Mouse (Mus musculus) small intestine, adult 2 months (tissue): ENCODE data around the gene Arhgap30. TPM values are rescaled to one million over a fixed set of nuclear protein-coding genes. Genes with fewer than 3 reads are reported as not detected.

ENCODE experiments used
- H3K27ac ChIP-seq: fragments of 200-500 bp; 2 replicates; pipeline ENCODE4 v1.5.1; 2012; ENCODE audit warnings: low read depth, low read length, control low read depth, inconsistent platforms; ENCODE audit not compliant: insufficient read depth
- H3K27me3 ChIP-seq: fragments of 200-500 bp; 2 replicates; pipeline ENCODE4 v1.6.1; 2012; ENCODE audit warnings: mild to moderate bottlenecking, moderate library complexity, low read length, inconsistent platforms; ENCODE audit not compliant: control insufficient read depth, insufficient read depth
- H3K36me3 ChIP-seq: fragments of 200-500 bp; 2 replicates; pipeline ENCODE4 v1.6.1; 2012; ENCODE audit warnings: mild to moderate bottlenecking, low read length, control low read depth, inconsistent platforms; ENCODE audit not compliant: control insufficient read depth, insufficient read depth
- H3K4me1 ChIP-seq: fragments of 200-500 bp; 2 replicates; pipeline ENCODE4 v1.6.1; 2012; ENCODE audit warnings: low read length, inconsistent platforms, mixed read lengths; ENCODE audit not compliant: control insufficient read depth, insufficient read depth, insufficient read length
- H3K4me3 ChIP-seq: fragments of 200-500 bp; 2 replicates; pipeline ENCODE4 v1.5.1; 2012; ENCODE audit warnings: low read depth, mild to moderate bottlenecking, control low read depth, inconsistent platforms, low read length, moderate library complexity
- CTCF ChIP-seq: fragments of 200-500 bp; IDR thresholded peaks from 2 replicates; pipeline ENCODE4 v1.5.1; 2012; ENCODE audit warnings: low read depth, mild to moderate bottlenecking, control low read depth, inconsistent platforms, low read length, moderate library complexity, mixed read lengths; ENCODE audit not compliant: insufficient replicate concordance, insufficient read length; ENCODE audit errors: extremely low read depth
- POLR2A ChIP-seq: fragments of 200-500 bp; IDR thresholded peaks from 2 replicates; pipeline ENCODE4 v1.6.1; 2012; ENCODE audit warnings: low read depth, mild to moderate bottlenecking, control low read depth, inconsistent platforms, low read length, moderate library complexity
- WGBS: fragments of 180-500 bp; shearing (Covaris S2); methylation state at CpG from one replicate; pipeline ENCODE4 v1.1.7; 2018; 5-methylcytosine and 5-hydroxymethylcytosine counted together
- polyA plus RNA-seq: library from polyadenylated mRNA; depleted of rRNA; stranded (reverse); fragments of >200 nt; gene quantifications from 2 replicates; pipeline ENCODE4 v1.2.3, GENCODE M21; 2012

The Arhgap30 gene
- polyA plus RNA-seq, 1 experiment = 6.1 TPM

- H3K4me3 ChIP-seq = no peak overlapping the region
- H3K27me3 ChIP-seq = no peaks in the 10 kb centered on the region
- 85% methylated on average over 3 of the region's 3 CpGs for WGBS
- peaks cover 6% of the 10 kb centered on the region; the same call in 1 of the 2 replicates for H3K4me1 ChIP-seq
- no peak overlapping the region for H3K27ac ChIP-seq
- no peaks in the 10 kb centered on the region for H3K36me3 ChIP-seq
- TF ChIP-seq CTCF (no peak), POLR2A (no peak)
Measured at GRCm38 (mm10) chr1:171348665-171349064, 40.1 kb upstream of the Arhgap30 start.

- Histone ChIP-seq H3K27me3 (no peaks in the 10 kb centered on the region), H3K4me1 (peaks cover 3% of the 10 kb centered on the region; the same call in 1 of the 2 replicates), H3K27ac (no peak overlapping the region), H3K36me3 (no peaks in the 10 kb centered on the region), H3K4me3 (no peak overlapping the region)
- TF ChIP-seq POLR2A (no peak), CTCF (no peak)
- 55% methylated on average over 2 of the region's 2 CpGs for WGBS
Measured at GRCm38 (mm10) chr1:171349210-171349609, 39.5 kb upstream of the Arhgap30 start.

- Histone ChIP-seq H3K27ac (no peak overlapping the region), H3K4me1 (peaks cover 7% of the 10 kb centered on the region), H3K27me3 (no peaks in the 10 kb centered on the region), H3K36me3 (peaks cover 13% of the 10 kb centered on the region), H3K4me3 (no peak overlapping the region)
- WGBS = 80% methylated on average over 5 of the region's 5 CpGs
- TF ChIP-seq CTCF (peak; percentile 58; the same call in 1 of the 2 replicates), POLR2A (no peak)
Measured at GRCm38 (mm10) chr1:171355812-171356340, 32.9 kb upstream of the Arhgap30 start.

GRCm38 (mm10) chr1:171356814-171357213 is 31.9 kb upstream of the Arhgap30 start:
- 84% methylated on average over 2 of the region's 2 CpGs for WGBS
- TF ChIP-seq POLR2A (no peak), CTCF (no peak)

GRCm38 (mm10) chr1:171358421-171358820 is 30.3 kb upstream of the Arhgap30 start:
- no peaks in the 10 kb centered on the region for H3K27me3 ChIP-seq
- H3K4me1 ChIP-seq = peaks cover 10% of the 10 kb centered on the region
- peaks cover 13% of the 10 kb centered on the region for H3K36me3 ChIP-seq
- WGBS = 65% methylated on average over 4 of the region's 4 CpGs
- no peak overlapping the region for H3K27ac ChIP-seq
- TF ChIP-seq POLR2A (no peak), CTCF (peak; percentile 13; the same call in 1 of the 2 replicates)
- H3K4me3 ChIP-seq = no peak overlapping the region

More at GRCm38 (mm10) chr1:171356814-171357213, 31.9 kb upstream of the Arhgap30 start:
- Histone ChIP-seq H3K27ac (no peak overlapping the region), H3K36me3 (peaks cover 13% of the 10 kb centered on the region), H3K4me1 (peaks cover 10% of the 10 kb centered on the region), H3K27me3 (no peaks in the 10 kb centered on the region), H3K4me3 (no peak overlapping the region)

GRCm38 (mm10) chr1:171360253-171360652 is 28.5 kb upstream of the Arhgap30 start:
- Histone ChIP-seq H3K4me3 (peak overlapping the region; percentile 56), H3K4me1 (peaks cover 10% of the 10 kb centered on the region), H3K36me3 (peaks cover 13% of the 10 kb centered on the region), H3K27me3 (no peaks in the 10 kb centered on the region), H3K27ac (no peak overlapping the region)
- WGBS = 39% methylated on average over 26 of the region's 26 CpGs
- TF ChIP-seq CTCF (no peak), POLR2A (no peak)

GRCm38 (mm10) chr1:171360656-171361055 is 28.1 kb upstream of the Arhgap30 start, which contains the start of gene Klhdc9:
Klhdc9 (minus strand) TSS chr1:171360798.
- peak within 1 kb of the TSS; percentile 56 for H3K4me3 ChIP-seq
- H3K27me3 ChIP-seq = no peaks in the 10 kb centered on the region
- TF ChIP-seq POLR2A (no peak), CTCF (no peak)
- peaks cover 10% of the 10 kb centered on the region for H3K4me1 ChIP-seq
- WGBS = 9% methylated on average over 21 of the region's 21 CpGs
- H3K27ac ChIP-seq = no peak within 1 kb of the TSS
- H3K36me3 ChIP-seq = peaks cover 13% of the 10 kb centered on the region
